Mouse (Mus musculus) frontal cortex, adult (tissue): ENCODE data around the gene Saal1.
"Not testable (repeated sequence)": the region's sequence is repeated elsewhere in the genome, so short reads cannot be mapped to it uniquely, and the experiment has no call there.

Experiments used
- ATAC-seq: cut with Nextera tagmentation; 2 replicates; pipeline ENCODE4 v1.9.2; 2017; ENCODE audit warnings: mild to moderate bottlenecking, moderate library complexity, mixed read lengths; ENCODE audit not compliant: low TSS enrichment

Saal1 gene

DNA sequence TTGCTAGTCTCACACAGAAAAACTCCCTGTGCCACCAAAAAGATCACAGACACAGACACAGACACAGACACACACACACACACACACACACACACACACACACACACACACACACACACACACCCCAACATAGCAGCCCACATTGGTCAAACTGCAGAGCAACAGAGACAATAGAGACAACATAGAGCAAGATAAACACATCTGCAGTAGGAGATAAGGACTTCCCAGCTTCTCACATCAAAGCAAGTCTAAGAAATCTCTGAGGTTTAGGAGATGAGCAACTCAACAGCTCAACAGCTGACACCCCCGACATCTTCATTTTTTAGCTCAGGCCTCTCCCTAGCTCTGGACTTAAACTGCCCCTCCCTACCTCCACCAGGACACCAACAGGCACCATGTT, 13.7 kb downstream of the Saal1 start:
- no peak for ATAC-seq

- ATAC-seq = no peak
These were observed 23.7 kb downstream of the Saal1 start for GRCm38 (mm10) chr7:46686827-46687226.

- ATAC-seq = no peak
These were observed 29.7 kb downstream of the Saal1 start for GRCm38 (mm10) chr7:46680732-46681131.

GRCm38 (mm10) chr7:46679044-46679443, 31.4 kb downstream of the Saal1 start:
- ATAC-seq = not testable (repeated sequence)

GRCm38 (mm10) chr7:46678417-46678816, 32.1 kb downstream of the Saal1 start:
- no peak for ATAC-seq

- no peak for ATAC-seq
These were observed 33.6 kb downstream of the Saal1 start for GRCm38 (mm10) chr7:46676808-46677360.

GRCm38 (mm10) chr7:46675886-46676285, 34.6 kb downstream of the Saal1 start:
- ATAC-seq = no peak

GRCm38 (mm10) chr7:46675061-46675460, 35.4 kb downstream of the Saal1 start:
- ATAC-seq = no peak

DNA sequence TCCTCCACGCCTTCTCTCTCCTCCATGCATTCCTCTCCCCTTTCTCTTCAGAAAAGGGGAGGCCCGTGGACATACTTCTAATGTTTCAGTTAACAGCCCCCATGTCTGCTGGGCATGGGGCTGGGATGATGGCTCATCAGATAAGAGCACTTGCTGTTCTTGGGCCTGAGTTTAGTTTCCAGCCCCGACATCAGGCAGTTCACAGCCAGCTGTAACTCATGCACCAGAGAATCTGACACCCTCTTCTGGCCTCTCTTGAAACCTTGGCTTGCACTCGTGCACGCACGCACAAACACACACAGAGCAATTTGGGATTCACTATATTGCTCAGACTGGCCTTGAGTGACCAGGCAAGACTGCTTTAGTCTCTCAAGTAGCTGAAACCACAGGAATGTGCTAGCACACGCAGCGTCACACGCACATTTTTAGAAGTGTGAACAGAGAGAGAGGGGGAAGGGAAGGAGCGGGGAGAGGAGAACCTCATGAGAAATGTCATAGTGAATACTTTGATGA, 38.3 kb downstream of the Saal1 start, which contains the start of gene Tph1:
Tph1 (minus strand) TSS at position 378 of the 513 bp plus-strand sequence.
- ATAC-seq = no peak

GRCm38 (mm10) chr7:46667256-46667655, 43.2 kb downstream of the Saal1 start:
- ATAC-seq = no peak

- ATAC-seq = no peak
These were observed 45.2 kb downstream of the Saal1 start for GRCm38 (mm10) chr7:46665236-46665635.

GRCm38 (mm10) chr7:46661591-46662090, 48.8 kb downstream of the Saal1 start:
- ATAC-seq = no peak

DNA sequence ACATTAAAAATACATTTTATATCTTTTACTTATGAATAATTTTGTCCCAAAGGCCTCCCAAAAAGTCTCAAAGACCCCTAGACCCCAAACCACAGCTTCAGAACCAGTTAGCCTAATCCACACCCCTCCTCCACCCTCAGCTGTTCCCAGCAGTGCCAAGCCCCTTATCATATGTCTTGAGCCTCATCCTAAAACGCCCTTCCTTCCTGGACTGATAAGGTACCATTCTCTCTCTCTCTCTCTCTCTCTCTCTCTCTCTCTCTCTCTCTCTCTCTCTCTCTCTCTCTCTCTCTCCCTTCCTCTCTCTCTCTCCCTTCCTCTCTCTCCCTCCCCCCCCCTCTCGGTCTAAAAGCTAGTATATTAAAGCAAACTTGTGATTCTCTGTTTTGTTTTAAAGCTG, 58.2 kb downstream of the Saal1 start:
- ATAC-seq = no peak

GRCm38 (mm10) chr7:46650231-46650630, 60.2 kb downstream of the Saal1 start:
- not testable (repeated sequence) for ATAC-seq

DNA sequence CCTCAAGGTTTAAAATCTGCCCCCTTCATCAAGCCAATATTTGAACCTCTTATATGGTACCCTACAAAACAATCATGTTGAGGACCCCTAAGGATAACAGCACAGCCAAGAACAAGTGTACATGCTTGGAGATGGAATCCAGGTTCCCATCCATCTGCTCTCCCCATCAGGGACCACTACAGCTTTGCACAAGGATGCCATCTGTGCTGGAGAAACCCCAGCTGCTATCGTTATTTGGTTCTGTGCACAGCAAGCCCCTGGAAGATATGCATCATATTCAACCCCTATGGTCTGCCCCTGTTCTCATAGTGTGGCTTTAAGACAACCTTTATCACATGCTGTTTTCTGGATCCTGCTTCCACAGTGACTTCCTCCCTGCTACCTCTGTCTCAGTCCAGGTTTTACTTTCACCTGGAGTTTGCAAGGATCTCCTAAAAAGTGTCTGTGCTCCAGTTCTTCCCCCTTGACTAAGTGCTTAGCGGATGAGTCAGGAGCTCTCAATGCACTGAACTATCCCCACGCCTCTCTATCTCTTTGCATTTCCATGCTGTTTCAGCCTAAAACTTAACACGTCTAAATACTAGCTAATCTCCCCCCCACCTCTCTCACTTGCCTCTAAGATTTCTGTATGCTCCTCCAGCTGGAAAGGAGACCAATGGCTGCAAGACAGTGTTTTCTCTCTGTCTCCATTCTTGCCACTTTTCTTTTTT, 61.9 kb downstream of the Saal1 start:
- ATAC-seq = peak; percentile 57; the same call in 1 of the 2 replicates

DNA sequence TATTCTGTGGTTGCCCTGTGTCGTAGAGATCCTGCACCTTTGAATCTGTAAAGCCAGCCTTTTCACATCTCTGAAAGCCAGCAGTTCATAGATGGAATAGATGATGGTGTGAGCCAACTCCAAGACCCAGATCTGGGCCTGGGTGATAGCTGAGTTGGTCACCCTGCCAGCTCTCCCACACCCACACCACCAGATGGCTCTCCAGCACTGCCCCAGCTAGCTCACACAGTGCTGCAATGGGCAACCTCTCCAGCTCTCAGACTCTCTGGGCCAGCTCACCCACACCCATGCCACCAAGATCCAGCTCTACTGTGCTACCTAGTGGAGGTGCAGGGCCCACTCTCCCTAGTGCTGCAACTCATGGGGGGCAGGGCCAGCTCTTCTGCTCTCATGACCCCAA, 67.3 kb downstream of the Saal1 start:
- peak; percentile 39; the same call in 1 of the 2 replicates for ATAC-seq

DNA sequence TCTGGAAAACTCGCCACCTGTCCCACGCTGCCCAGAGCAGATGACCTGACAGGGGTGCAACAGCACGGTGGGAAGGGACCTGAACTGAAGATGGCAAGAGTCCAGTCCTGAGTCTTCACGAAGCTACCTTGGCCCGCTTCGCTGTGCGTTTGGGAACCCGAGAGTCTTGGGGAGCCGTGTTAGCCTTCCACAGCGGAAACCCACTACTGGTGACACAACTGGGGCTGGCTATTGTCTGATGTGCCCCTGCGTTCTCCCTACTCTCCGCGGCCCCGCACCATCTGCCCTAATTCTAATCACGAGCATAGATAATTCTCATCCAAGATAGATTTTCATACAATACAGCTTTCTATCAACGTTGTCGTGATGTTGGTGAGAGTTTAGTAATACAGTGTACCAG, 70.4 kb downstream of the Saal1 start:
- ATAC-seq = peak; percentile 32; the same call in 1 of the 2 replicates

GRCm38 (mm10) chr7:46639692-46640031, 70.8 kb downstream of the Saal1 start, which contains the start of gene Sergef:
Gene Sergef (minus strand): TSS chr7:46639807.
- peak; percentile 82 for ATAC-seq

GRCm38 (mm10) chr7:46638889-46639691, 71.4 kb downstream of the Saal1 start:
- ATAC-seq = peak; percentile 29
